Mouse (Mus musculus): Measurements from ENCODE around the gene Slc38a11. TPM values are rescaled to one million over a fixed set of nuclear protein-coding genes. Genes with fewer than 3 reads are reported as not detected.

The Slc38a11 gene
- total RNA-seq (2012; rRNA removed), result not detected in 2 replicates
- polyA plus RNA-seq (2012; ENCODE audit: insufficient read depth in 1 of 2, insufficient read length in 2 of 2, low read depth in 1 of 2, low replicate concordance in 2 of 2, missing spikeins in 1 of 2), result not detected

GRCm38 (mm10) chr2:65363828-65364497 is at the start of gene Slc38a11:
Gene Slc38a11 (minus strand): TSS chr2:65364034.
- DNase-seq (ENCODE audit: low read depth, low spot score), result no peak
- H3K36me3 ChIP-seq (ENCODE audit: control insufficient read depth in 1 of 2, insufficient read depth in 2 of 2, low read length in 2 of 2), result no peaks in the 10 kb centered on the region

GRCm38 (mm10) chr2:65407110-65407509 is 43.3 kb upstream of the Slc38a11 start:
- H3K4me1 ChIP-seq (ENCODE audit: control insufficient read depth in 1 of 2, insufficient read depth in 2 of 2, low read length in 2 of 2), result no peaks in the 10 kb centered on the region
- TF ChIP-seq USF1 (IDR thresholded peaks at IDR 0.05; ENCODE audit: low read depth, low read length) (no peak), ELF1 (IDR thresholded peaks at IDR 0.05; ENCODE audit: low read depth, low read length) (no peak), NELFE (IDR thresholded peaks at IDR 0.05; ENCODE audit: low read depth, low read length) (no peak)
- H3K79me2 ChIP-seq (ENCODE audit: control insufficient read depth, insufficient read depth, low read length, poor library complexity), result no peaks in the 10 kb centered on the region
- H3K27me3 ChIP-seq (ENCODE audit: control insufficient read depth in 1 of 2, insufficient read depth in 2 of 2, low read length in 2 of 2), result no peaks in the 10 kb centered on the region
- H3K4me3 ChIP-seq (ENCODE audit: control insufficient read depth in 1 of 2, insufficient read depth in 1 of 2, low read depth in 2 of 2, low read length in 2 of 2), result no peak overlapping the region
- no peak overlapping the region for H3K9ac ChIP-seq (ENCODE audit: control insufficient read depth, low read depth, low read length, poor library complexity, severe bottlenecking)
- H3K9me3 ChIP-seq (replicated peaks; ENCODE audit: insufficient read depth, low read length), result no peaks in the 10 kb centered on the region
- H3K36me3 ChIP-seq (ENCODE audit: control insufficient read depth in 1 of 2, insufficient read depth in 2 of 2, low read length in 2 of 2), result no peaks in the 10 kb centered on the region
- H3K27ac ChIP-seq (ENCODE audit: control insufficient read depth, low read depth, low read length), result no peak overlapping the region
- no peak for DNase-seq (ENCODE audit: low read depth, low spot score)

More at GRCm38 (mm10) chr2:65363828-65364497, at the start of gene Slc38a11:
- Histone ChIP-seq H3K9ac (ENCODE audit: control insufficient read depth, low read depth, low read length, poor library complexity, severe bottlenecking) (no peak within 1 kb of the TSS), H3K27ac (ENCODE audit: control insufficient read depth, low read depth, low read length) (no peak within 1 kb of the TSS), H3K27me3 (ENCODE audit: control insufficient read depth in 1 of 2, insufficient read depth in 2 of 2, low read length in 2 of 2) (no peaks in the 10 kb centered on the region), H3K9me3 (replicated peaks; ENCODE audit: insufficient read depth, low read length) (no peaks in the 10 kb centered on the region), H3K4me3 (ENCODE audit: control insufficient read depth in 1 of 2, insufficient read depth in 1 of 2, low read depth in 2 of 2, low read length in 2 of 2) (no peak within 1 kb of the TSS), H3K4me1 (ENCODE audit: control insufficient read depth in 1 of 2, insufficient read depth in 2 of 2, low read length in 2 of 2) (no peaks in the 10 kb centered on the region), H3K79me2 (ENCODE audit: control insufficient read depth, insufficient read depth, low read length, poor library complexity) (no peaks in the 10 kb centered on the region)
- TF ChIP-seq ZC3H11A (IDR thresholded peaks at IDR 0.05; ENCODE audit: low read depth, low read length) (no peak), ETS1 (IDR thresholded peaks at IDR 0.05; ENCODE audit: low read depth, low read length) (no peak), HCFC1 (IDR thresholded peaks at IDR 0.05; ENCODE audit: low read depth, low read length) (no peak), MAX (IDR thresholded peaks at IDR 0.05; ENCODE audit: low read length) (no peak), TCF12 (IDR thresholded peaks at IDR 0.05; ENCODE audit: low read depth, low read length) (no peak)

GRCm38 (mm10) chr2:65405407-65405806 is 41.6 kb upstream of the Slc38a11 start:
- Histone ChIP-seq H3K9me3 (replicated peaks; ENCODE audit: insufficient read depth, low read length) (no peaks in the 10 kb centered on the region), H3K4me3 (ENCODE audit: control insufficient read depth in 1 of 2, insufficient read depth in 1 of 2, low read depth in 2 of 2, low read length in 2 of 2) (no peak overlapping the region), H3K4me1 (ENCODE audit: control insufficient read depth in 1 of 2, insufficient read depth in 2 of 2, low read length in 2 of 2) (no peaks in the 10 kb centered on the region), H3K36me3 (ENCODE audit: control insufficient read depth in 1 of 2, insufficient read depth in 2 of 2, low read length in 2 of 2) (no peaks in the 10 kb centered on the region), H3K9ac (ENCODE audit: control insufficient read depth, low read depth, low read length, poor library complexity, severe bottlenecking) (no peak overlapping the region), H3K27me3 (ENCODE audit: control insufficient read depth in 1 of 2, insufficient read depth in 2 of 2, low read length in 2 of 2) (no peaks in the 10 kb centered on the region), H3K79me2 (ENCODE audit: control insufficient read depth, insufficient read depth, low read length, poor library complexity) (no peaks in the 10 kb centered on the region), H3K27ac (ENCODE audit: control insufficient read depth, low read depth, low read length) (no peak overlapping the region)
- TF ChIP-seq TAL1 (IDR thresholded peaks at IDR 0.05; ENCODE audit: low read length) (no peak), CTCF (IDR thresholded peaks at IDR 0.05 in 2 of 3, conservative IDR thresholded peaks at IDR 0.05 in 1 of 3; ENCODE audit: control insufficient read depth in 1 of 3, insufficient read depth in 1 of 3, low read depth in 2 of 3, low read length in 3 of 3, poor library complexity in 1 of 3, severe bottlenecking in 1 of 3) (no peak), ETS1 (IDR thresholded peaks at IDR 0.05; ENCODE audit: low read depth, low read length) (no peak), MEF2A (IDR thresholded peaks at IDR 0.05; ENCODE audit: extremely low read depth, insufficient replicate concordance, low read depth, low read length, poor library complexity, severe bottlenecking) (no peak), MXI1 (IDR thresholded peaks at IDR 0.05; ENCODE audit: low read depth, low read length) (no peak), MAX (IDR thresholded peaks at IDR 0.05; ENCODE audit: low read length) (no peak), TCF12 (IDR thresholded peaks at IDR 0.05; ENCODE audit: low read depth, low read length) (no peak), ZNF384 (IDR thresholded peaks at IDR 0.05; ENCODE audit: low read depth, low read length) (no peak), GATA1 (IDR thresholded peaks at IDR 0.05; ENCODE audit: low read depth, low read length) (no peak), GABPA (IDR thresholded peaks at IDR 0.05; ENCODE audit: low read depth, low read length) (no peak), RCOR1 (IDR thresholded peaks at IDR 0.05; ENCODE audit: low read depth, low read length) (no peak), UBTF (IDR thresholded peaks at IDR 0.05; ENCODE audit: borderline replicate concordance, insufficient read depth, low read depth, low read length) (no peak), SMC3 (IDR thresholded peaks at IDR 0.05; ENCODE audit: low read depth, low read length) (no peak), MYC (IDR thresholded peaks at IDR 0.05; ENCODE audit: low read depth, low read length) (no peak), HCFC1 (IDR thresholded peaks at IDR 0.05; ENCODE audit: low read depth, low read length) (no peak), EP300 (IDR thresholded peaks at IDR 0.05; ENCODE audit: low read depth in 1 of 2, low read length in 2 of 2) (no peak)
- no peak for DNase-seq (ENCODE audit: low read depth, low spot score)

Measured in MEL (cell line).